Mouse (Mus musculus) testis, adult 2 months (tissue): ENCODE measurements at regions not wholly inside any gene's neighbourhood (a gene's known extent, or its start where the extent isn't known, plus 50 kb on each side); places are given as distances from the start of the nearest gene placed in this dataset.

Source experiments
- CTCF ChIP-seq: fragments of 200-500 bp; IDR thresholded peaks from 2 replicates; pipeline ENCODE4 v1.5.1; 2012; ENCODE audit warnings: low read depth, mild to moderate bottlenecking, inconsistent platforms, low read length, moderate library complexity; ENCODE audit not compliant: control insufficient read depth, insufficient read depth, insufficient replicate concordance
- POLR2A ChIP-seq: fragments of 200-500 bp; IDR thresholded peaks from 2 replicates; pipeline ENCODE4 v1.6.1; 2012; ENCODE audit warnings: low read depth, mild to moderate bottlenecking, inconsistent platforms, low read length, moderate library complexity; ENCODE audit not compliant: control insufficient read depth

GRCm38 (mm10) chr2:117804686-117805085 is 307.0 kb upstream of the Thbs1 start:
- no peak for TF ChIP-seq POLR2A
- no peak for TF ChIP-seq CTCF
